In the genomic region with DNA sequence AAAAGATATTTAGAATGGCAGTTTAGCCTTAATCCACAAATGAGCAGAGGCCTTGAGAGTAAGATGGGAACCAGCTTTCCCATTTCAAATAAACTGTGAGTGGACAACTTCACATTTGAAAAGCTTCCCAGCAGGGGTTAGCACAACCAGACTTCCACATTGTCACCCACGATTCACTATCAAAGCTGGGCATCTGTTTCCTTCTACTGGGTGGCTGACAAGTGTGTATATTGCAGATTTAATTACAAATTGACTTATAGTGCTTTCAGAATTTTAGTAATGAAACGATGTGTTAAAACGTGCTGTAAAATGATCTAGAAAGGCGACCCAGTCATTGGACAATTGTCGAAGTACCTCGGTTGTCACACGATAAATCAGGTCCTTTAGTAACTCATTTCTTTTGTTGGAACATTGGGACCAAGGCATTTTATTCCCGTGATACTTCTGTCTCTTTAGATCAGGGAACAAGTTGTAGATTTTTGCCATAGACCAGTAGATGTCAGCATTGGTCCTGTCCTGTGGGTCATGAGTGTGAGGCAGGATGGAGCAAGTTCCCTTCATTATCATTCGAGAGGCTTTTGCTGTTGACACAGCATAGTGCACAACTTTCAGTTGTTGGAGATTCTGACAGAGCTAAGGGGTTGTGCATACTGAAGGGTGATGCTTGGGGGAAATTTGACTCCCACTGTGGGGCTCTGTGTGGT, we compare ENCODE assay signal across 12 mouse cellular contexts. TPM values are rescaled to one million over a fixed set of nuclear protein-coding genes. Genes with fewer than 3 reads are reported as not detected.
DNase-seq lines count a peak whose midpoint lies in the region; ATAC-seq and TF ChIP-seq lines count a peak whose summit lies in the region.
"Had no signal": no experiment of that assay in that cellular context is flagged by ENCODE, and none has a peak within 500 bp of the region (broad histone marks: within the 10 kb centered on the region; RNA-seq: fewer than 3 reads in every experiment).

No protein-coding gene starts in this region.

- no peaks in the 10 kb centered on the region for H3K36me3 ChIP-seq in intestine, postnatal 0 days (ENCODE audit: control insufficient read depth, insufficient read depth)
- H3K36me3 ChIP-seq in intestine, embryonic 15.5 days, result no peaks in the 10 kb centered on the region
- H3K36me3 ChIP-seq: limb, embryonic 10.5 days had no signal

- no peaks in the 10 kb centered on the region for H3K9me3 ChIP-seq in intestine, postnatal 0 days (ENCODE audit: control insufficient read depth)
- no peaks in the 10 kb centered on the region for H3K9me3 ChIP-seq in intestine, embryonic 15.5 days
- H3K9me3 ChIP-seq: limb, embryonic 10.5 days had no signal

- peak; percentile 64 for TF ChIP-seq CTCF in intestine, postnatal 0 days (IDR thresholded peaks at IDR 0.05; ENCODE audit: low read depth)

- H3K4me3 ChIP-seq in intestine, postnatal 0 days (ENCODE audit: low read depth, low read length), result no peak overlapping the region
- no peak overlapping the region for H3K4me3 ChIP-seq in intestine, embryonic 15.5 days (replicated peaks)
- H3K4me3 ChIP-seq: limb, embryonic 10.5 days had no signal

- no peak for ATAC-seq in intestine, postnatal 0 days
- ATAC-seq in intestine, embryonic 15.5 days, result no peak

- intact Hi-C loops in left cerebral cortex, postnatal 25 days (cut with DNase I), result no loop called here

- H3K27me3 ChIP-seq in intestine, postnatal 0 days (replicated peaks; ENCODE audit: control insufficient read depth, insufficient read depth, low read length), result no peaks in the 10 kb centered on the region
- no peaks in the 10 kb centered on the region for H3K27me3 ChIP-seq in intestine, embryonic 15.5 days (replicated peaks)

- no peak overlapping the region for H3K27ac ChIP-seq in intestine, postnatal 0 days (ENCODE audit: low read depth, low read length)
- no peak overlapping the region for H3K27ac ChIP-seq in intestine, embryonic 15.5 days
- H3K27ac ChIP-seq: limb, embryonic 10.5 days had no signal

- WGBS in intestine, postnatal 0 days, result 61% methylated on average over 9 of the region's 9 CpGs
- 57% methylated on average over 9 of the region's 9 CpGs for WGBS in intestine, embryonic 15.5 days

- H3K4me2 ChIP-seq in intestine, postnatal 0 days (replicated peaks; ENCODE audit: low read depth), result no peak overlapping the region
- no peak overlapping the region for H3K4me2 ChIP-seq in intestine, embryonic 15.5 days (replicated peaks)

- H3K9ac ChIP-seq in intestine, postnatal 0 days (ENCODE audit: low read depth, low read length), result no peak overlapping the region
- H3K9ac ChIP-seq in intestine, embryonic 15.5 days, result no peak overlapping the region

- DNase-seq in cerebellum, adult 9-10 months, result peak; percentile 6
- DNase-seq in cerebellum, adult 18-20 months, result no peak
- DNase-seq in 3T3-L1 (ENCODE audit: low read depth, low spot score) (peak; percentile 64), ZHBTc4 (ENCODE audit: low read depth, low spot score) (peak; percentile 32)
- no peak for DNase-seq in thymus, postnatal 4 days
- DNase-seq in left cerebral cortex, postnatal 25 days (ENCODE audit: low spot score in 2 of 2), result no peak
- DNase-seq: kidney, postnatal 4 days had no signal

- no peaks in the 10 kb centered on the region for H3K4me1 ChIP-seq in intestine, postnatal 0 days (replicated peaks; ENCODE audit: control insufficient read depth, insufficient read depth, low read length)
- H3K4me1 ChIP-seq in intestine, embryonic 15.5 days (replicated peaks), result no peaks in the 10 kb centered on the region

RNA-seq across cellular contexts. Expression of gene Spata18, which starts 32.7 kb away (rescaled TPM):
- polyA plus RNA-seq in intestine, postnatal 0 days (2015; fragmentation: Nextera tagmentation; extraction: Ambion mirVana), result 0.17 and 0.18 TPM in 2 replicates
- 0.28 and 0.38 TPM in 2 replicates for polyA plus RNA-seq in intestine, embryonic 15.5 days (2015; fragmentation: Nextera tagmentation; extraction: Ambion mirVana)
- under 1 TPM in 1 of 2 experiments, not detected in 1; 0.16 TPM for total RNA-seq in left cerebral cortex, postnatal 25 days (2021)

RNA-seq across cellular contexts. Expression of gene Sgcb, which starts 36.3 kb away (rescaled TPM):
- polyA plus RNA-seq in intestine, postnatal 0 days (2015; fragmentation: Nextera tagmentation; extraction: Ambion mirVana), result 8.2 and 8.5 TPM in 2 replicates
- polyA plus RNA-seq in intestine, embryonic 15.5 days (2015; fragmentation: Nextera tagmentation; extraction: Ambion mirVana), result 17.8 and 19.7 TPM in 2 replicates
- 10 to 100 TPM; 48.1 to 48.6 TPM for total RNA-seq in left cerebral cortex, postnatal 25 days (2021)

RNA-seq across cellular contexts. Expression of gene Lrrc66, which starts 51.5 kb away (rescaled TPM):
- polyA plus RNA-seq in intestine, postnatal 0 days (2015; fragmentation: Nextera tagmentation; extraction: Ambion mirVana), result 14.6 and 15.3 TPM in 2 replicates
- 4.7 and 5.5 TPM in 2 replicates for polyA plus RNA-seq in intestine, embryonic 15.5 days (2015; fragmentation: Nextera tagmentation; extraction: Ambion mirVana)
- total RNA-seq in left cerebral cortex, postnatal 25 days (2021), result not detected
- total RNA-seq: monocyte, adult 5-6 weeks had no signal
- polyA plus RNA-seq: lung, embryonic 16.5 days had no signal

Comparison
In these comparisons a context has a peak if more than half of its experiments do, and no peak if none do; other contexts are left out.
1. DNase-seq: peak in cerebellum, adult 9-10 months (single experiment), 3T3-L1 (single experiment) and ZHBTc4 (single experiment); none in cerebellum, adult 18-20 months (0 of 2), thymus, postnatal 4 days (single experiment) and left cerebral cortex, postnatal 25 days (0 of 2).